Mouse (Mus musculus) limb, embryonic 10.5 days (tissue): ENCODE results near the gene Atg9a. TPM values are rescaled to one million over a fixed set of nuclear protein-coding genes. Genes with fewer than 3 reads are reported as not detected.

Source experiments
- DNase-seq: peaks from one replicate; pipeline ENCODE4 v3.0.0-alpha.2; 2017; ENCODE audit warnings: low spot score
- H3K27ac ChIP-seq: fragments of 300-500 bp; sonication (generic); 2 replicates; pipeline ENCODE4 v1.5.1; 2016; ENCODE audit warnings: mild to moderate bottlenecking
- H3K27me3 ChIP-seq: fragments of 300-500 bp; sonication (generic); 2 replicates; pipeline ENCODE4 v1.6.1; 2016; ENCODE audit warnings: low read depth, mild to moderate bottlenecking; ENCODE audit not compliant: poor library complexity, severe bottlenecking
- H3K36me3 ChIP-seq: fragments of 300-500 bp; sonication (generic); 2 replicates; pipeline ENCODE4 v1.6.1; 2016; ENCODE audit warnings: mild to moderate bottlenecking, moderate library complexity
- H3K4me1 ChIP-seq: fragments of 300-500 bp; sonication (generic); 2 replicates; pipeline ENCODE4 v1.6.1; 2016
- H3K4me3 ChIP-seq: fragments of 300-500 bp; sonication (generic); 2 replicates; pipeline ENCODE4 v1.5.1; 2016; ENCODE audit warnings: mild to moderate bottlenecking, moderate library complexity
- H3K9me3 ChIP-seq: fragments of 300-500 bp; sonication (generic); replicated peaks from 2 replicates; pipeline ENCODE4 v1.6.1; 2016; ENCODE audit warnings: mild to moderate bottlenecking
- WGBS: fragments of 180-500 bp; shearing (Covaris S2); methylation state at CpG from one replicate; pipeline ENCODE4 v1.1.7; 2016; 5-methylcytosine and 5-hydroxymethylcytosine counted together
- polyA plus RNA-seq: library from polyadenylated mRNA; unstranded; fragments of >200 nt; fragmentation: Nextera tagmentation; extraction: Ambion mirVana; gene quantifications from 2 replicates; pipeline ENCODE4 v1.2.1, GENCODE M21; 2016

The Atg9a gene
- polyA plus RNA-seq, 1 experiment from 2014 or later, result 23.9 TPM

GRCm38 (mm10) chr1:75223532-75223931, 31.5 kb upstream of the Atg9a start:
- Histone ChIP-seq H3K27ac (no peak overlapping the region), H3K27me3 (peaks cover 51% of the 10 kb centered on the region), H3K4me3 (no peak overlapping the region), H3K36me3 (no peaks in the 10 kb centered on the region), H3K4me1 (peaks cover 14% of the 10 kb centered on the region), H3K9me3 (no peaks in the 10 kb centered on the region)
- no peak for DNase-seq
- 68% methylated on average over 6 of the region's 6 CpGs for WGBS

- H3K4me3 ChIP-seq, result no peak overlapping the region
- no peak for DNase-seq
- peaks cover 20% of the 10 kb centered on the region for H3K4me1 ChIP-seq
- 83% methylated on average over 6 of the region's 6 CpGs for WGBS
- peaks cover 57% of the 10 kb centered on the region for H3K27me3 ChIP-seq
- H3K27ac ChIP-seq, result no peak overlapping the region
- no peaks in the 10 kb centered on the region for H3K36me3 ChIP-seq
- H3K9me3 ChIP-seq, result no peaks in the 10 kb centered on the region
These were observed 30.9 kb upstream of the Atg9a start for GRCm38 (mm10) chr1:75222926-75223325.

GRCm38 (mm10) chr1:75221538-75221937, 29.5 kb upstream of the Atg9a start:
- WGBS, result 78% methylated on average over 3 of the region's 3 CpGs
- H3K27ac ChIP-seq, result no peak overlapping the region
- H3K9me3 ChIP-seq, result no peaks in the 10 kb centered on the region
- peaks cover 71% of the 10 kb centered on the region for H3K27me3 ChIP-seq
- no peak overlapping the region for H3K4me3 ChIP-seq
- no peak for DNase-seq
- no peaks in the 10 kb centered on the region for H3K36me3 ChIP-seq
- peaks cover 22% of the 10 kb centered on the region for H3K4me1 ChIP-seq

GRCm38 (mm10) chr1:75219531-75219930, 27.5 kb upstream of the Atg9a start, which contains the start of gene Tuba4a:
TSS of gene Tuba4a (minus strand) at chr1:75219865.
- Histone ChIP-seq H3K27ac (peak within 1 kb of the TSS; percentile 40; the same call in 1 of the 2 replicates), H3K9me3 (no peaks in the 10 kb centered on the region), H3K27me3 (peaks cover 82% of the 10 kb centered on the region), H3K4me3 (peak within 1 kb of the TSS; percentile 60), H3K4me1 (peaks cover 22% of the 10 kb centered on the region), H3K36me3 (peaks cover 14% of the 10 kb centered on the region)
- no peak for DNase-seq
- under 1% methylated on average over 34 of the region's 34 CpGs for WGBS

GRCm38 (mm10) chr1:75219078-75219477, 27.1 kb upstream of the Atg9a start:
- Histone ChIP-seq H3K4me1 (peaks cover 22% of the 10 kb centered on the region), H3K27me3 (peaks cover 82% of the 10 kb centered on the region), H3K36me3 (peaks cover 19% of the 10 kb centered on the region), H3K9me3 (no peaks in the 10 kb centered on the region), H3K4me3 (peak overlapping the region; percentile 60), H3K27ac (no peak overlapping the region)
- 0% methylated on average over 24 of the region's 24 CpGs for WGBS
- DNase-seq, result peak; percentile 79

GRCm38 (mm10) chr1:75218227-75219001, 26.4 kb upstream of the Atg9a start:
- peaks cover 26% of the 10 kb centered on the region for H3K36me3 ChIP-seq
- WGBS, result 1% methylated on average over 38 of the region's 38 CpGs
- H3K4me1 ChIP-seq, result peaks cover 22% of the 10 kb centered on the region
- H3K9me3 ChIP-seq, result no peaks in the 10 kb centered on the region
- DNase-seq, result peak; percentile 59
- H3K4me3 ChIP-seq, result peak overlapping the region; percentile 60
- H3K27me3 ChIP-seq, result peaks cover 78% of the 10 kb centered on the region
- peak overlapping the region; percentile 40; the same call in 1 of the 2 replicates for H3K27ac ChIP-seq

- no peaks in the 10 kb centered on the region for H3K9me3 ChIP-seq
- peak overlapping the region; percentile 60 for H3K4me3 ChIP-seq
- H3K4me1 ChIP-seq, result peaks cover 27% of the 10 kb centered on the region
- DNase-seq, result no peak
- H3K27me3 ChIP-seq, result peaks cover 74% of the 10 kb centered on the region
- H3K27ac ChIP-seq, result no peak overlapping the region
- 2% methylated on average over 6 of the region's 6 CpGs for WGBS
- peaks cover 31% of the 10 kb centered on the region for H3K36me3 ChIP-seq
These were observed 25.9 kb upstream of the Atg9a start for GRCm38 (mm10) chr1:75217893-75218226.

GRCm38 (mm10) chr1:75216797-75217585, 25.0 kb upstream of the Atg9a start:
- H3K4me3 ChIP-seq, result no peak overlapping the region
- no peak overlapping the region for H3K27ac ChIP-seq
- peaks cover 65% of the 10 kb centered on the region for H3K27me3 ChIP-seq
- H3K4me1 ChIP-seq, result peaks cover 35% of the 10 kb centered on the region
- WGBS, result 76% methylated on average over 13 of the region's 13 CpGs
- no peaks in the 10 kb centered on the region for H3K9me3 ChIP-seq
- H3K36me3 ChIP-seq, result peaks cover 40% of the 10 kb centered on the region
- no peak for DNase-seq

GRCm38 (mm10) chr1:75215785-75216184, 23.8 kb upstream of the Atg9a start:
- DNase-seq, result no peak
- Histone ChIP-seq H3K36me3 (peaks cover 44% of the 10 kb centered on the region), H3K27ac (no peak overlapping the region), H3K4me3 (no peak overlapping the region), H3K27me3 (peaks cover 53% of the 10 kb centered on the region), H3K4me1 (peaks cover 47% of the 10 kb centered on the region), H3K9me3 (no peaks in the 10 kb centered on the region)
- 93% methylated on average over 9 of the region's 9 CpGs for WGBS

GRCm38 (mm10) chr1:75214886-75215285, 22.9 kb upstream of the Atg9a start:
- WGBS, result 84% methylated on average over 5 of the region's 5 CpGs
- Histone ChIP-seq H3K4me3 (no peak overlapping the region), H3K4me1 (peaks cover 56% of the 10 kb centered on the region), H3K27me3 (peaks cover 44% of the 10 kb centered on the region), H3K9me3 (no peaks in the 10 kb centered on the region), H3K27ac (no peak overlapping the region), H3K36me3 (peaks cover 44% of the 10 kb centered on the region)
- no peak for DNase-seq

- H3K27ac ChIP-seq, result no peak overlapping the region
- peaks cover 44% of the 10 kb centered on the region for H3K36me3 ChIP-seq
- peaks cover 56% of the 10 kb centered on the region for H3K4me1 ChIP-seq
- H3K9me3 ChIP-seq, result no peaks in the 10 kb centered on the region
- 78% methylated on average over 2 of the region's 2 CpGs for WGBS
- H3K4me3 ChIP-seq, result no peak overlapping the region
- H3K27me3 ChIP-seq, result peaks cover 40% of the 10 kb centered on the region
- DNase-seq, result no peak
These were observed 22.4 kb upstream of the Atg9a start for GRCm38 (mm10) chr1:75214442-75214841.

GRCm38 (mm10) chr1:75213096-75213495, 21.1 kb upstream of the Atg9a start:
- Histone ChIP-seq H3K36me3 (peaks cover 44% of the 10 kb centered on the region), H3K9me3 (no peaks in the 10 kb centered on the region), H3K27me3 (peaks cover 32% of the 10 kb centered on the region), H3K4me3 (no peak overlapping the region), H3K27ac (no peak overlapping the region), H3K4me1 (peaks cover 55% of the 10 kb centered on the region)
- WGBS, result 93% methylated on average over 7 of the region's 7 CpGs
- no peak for DNase-seq

- Histone ChIP-seq H3K27ac (no peak overlapping the region), H3K4me1 (peaks cover 51% of the 10 kb centered on the region), H3K4me3 (peak overlapping the region; percentile 2; the same call in 1 of the 2 replicates), H3K36me3 (peaks cover 44% of the 10 kb centered on the region), H3K27me3 (peaks cover 27% of the 10 kb centered on the region), H3K9me3 (no peaks in the 10 kb centered on the region)
- WGBS, result 86% methylated on average over 4 of the region's 4 CpGs
- DNase-seq, result no peak
These were observed 20.5 kb upstream of the Atg9a start for GRCm38 (mm10) chr1:75212542-75212941.
